Mouse (Mus musculus): Measurements from ENCODE around the gene Gm28230. TPM values are rescaled to one million over a fixed set of nuclear protein-coding genes. Genes with fewer than 3 reads are reported as not detected.

Gm28230 gene
- polyA plus RNA-seq, 1 experiment, result not detected

DNA sequence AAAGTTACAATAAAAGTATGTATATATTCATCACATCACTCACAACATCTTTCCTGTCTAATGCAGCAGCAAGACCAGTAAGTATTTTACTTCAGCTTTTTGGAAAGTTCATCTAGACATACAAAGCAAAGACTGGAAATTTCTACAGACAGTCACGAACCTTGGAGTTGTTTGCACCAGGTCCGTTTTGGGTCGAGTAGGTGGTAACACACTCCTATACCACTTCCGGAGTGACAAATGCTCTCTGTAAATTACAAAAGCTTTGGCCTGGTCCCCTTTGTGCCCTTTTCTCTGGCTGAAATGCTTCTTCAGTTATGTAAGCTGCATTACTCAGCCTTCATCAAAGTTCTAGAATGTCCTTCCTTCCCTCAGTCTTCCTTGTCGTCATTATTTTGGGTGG, 27.2 kb downstream of the Gm28230 start:
- Histone ChIP-seq H3K4me1 (peaks cover 21% of the 10 kb centered on the region), H3K9me3 (peaks cover 19% of the 10 kb centered on the region), H3K4me3 (replicated peaks) (no peak overlapping the region), H3K36me3 (replicated peaks; ENCODE audit: low read length) (no peaks in the 10 kb centered on the region), H3K27me3 (replicated peaks) (peaks cover 86% of the 10 kb centered on the region)
- TF ChIP-seq FLI1 (IDR thresholded peaks at IDR 0.05; ENCODE audit: low read length) (no peak), GATA1 (IDR thresholded peaks at IDR 0.05; ENCODE audit: borderline replicate concordance, low read length) (no peak)

- H3K4me3 ChIP-seq (replicated peaks), result no peak overlapping the region
- H3K27me3 ChIP-seq (replicated peaks), result peaks cover 76% of the 10 kb centered on the region
- H3K4me1 ChIP-seq, result peaks cover 14% of the 10 kb centered on the region
- no peaks in the 10 kb centered on the region for H3K36me3 ChIP-seq (replicated peaks; ENCODE audit: low read length)
- no peak for TF ChIP-seq GATA1 (IDR thresholded peaks at IDR 0.05; ENCODE audit: borderline replicate concordance, low read length)
- 0 out of 2 replicates have a peak, but pooled peaks cover 5% of the 10 kb centered on the region for H3K9me3 ChIP-seq
Observed at GRCm38 (mm10) chr2:74760146-74760545, 33.6 kb downstream of the Gm28230 start.

DNA sequence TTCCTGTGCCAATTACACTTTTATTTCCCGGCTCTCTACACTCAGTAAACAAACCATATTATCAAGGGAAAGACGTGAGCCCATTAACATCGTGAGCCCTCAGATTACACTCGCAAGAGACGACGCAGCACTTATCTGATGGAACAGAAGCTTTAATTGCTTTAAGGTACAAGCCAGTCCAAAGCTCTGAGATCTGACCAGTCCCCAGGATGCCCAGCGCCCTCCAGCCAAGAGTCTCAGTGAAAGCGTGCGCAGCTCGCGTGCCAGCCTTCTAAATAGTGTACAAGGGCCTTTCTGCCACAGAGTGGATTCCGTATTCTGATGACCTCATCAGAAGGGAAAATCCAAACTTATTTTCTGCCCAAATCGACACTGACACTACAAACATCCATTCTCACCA, 35.4 kb downstream of the Gm28230 start:
- Histone ChIP-seq H3K9me3 (0 out of 2 replicates have a peak, but pooled peaks cover 5% of the 10 kb centered on the region), H3K4me1 (peaks cover 14% of the 10 kb centered on the region), H3K27me3 (replicated peaks) (peaks cover 79% of the 10 kb centered on the region), H3K36me3 (replicated peaks; ENCODE audit: low read length) (no peaks in the 10 kb centered on the region), H3K4me3 (replicated peaks) (no peak overlapping the region)
- TF ChIP-seq GATA1 (IDR thresholded peaks at IDR 0.05; ENCODE audit: borderline replicate concordance, low read length) (no peak), FLI1 (IDR thresholded peaks at IDR 0.05; ENCODE audit: low read length) (no peak)

DNA sequence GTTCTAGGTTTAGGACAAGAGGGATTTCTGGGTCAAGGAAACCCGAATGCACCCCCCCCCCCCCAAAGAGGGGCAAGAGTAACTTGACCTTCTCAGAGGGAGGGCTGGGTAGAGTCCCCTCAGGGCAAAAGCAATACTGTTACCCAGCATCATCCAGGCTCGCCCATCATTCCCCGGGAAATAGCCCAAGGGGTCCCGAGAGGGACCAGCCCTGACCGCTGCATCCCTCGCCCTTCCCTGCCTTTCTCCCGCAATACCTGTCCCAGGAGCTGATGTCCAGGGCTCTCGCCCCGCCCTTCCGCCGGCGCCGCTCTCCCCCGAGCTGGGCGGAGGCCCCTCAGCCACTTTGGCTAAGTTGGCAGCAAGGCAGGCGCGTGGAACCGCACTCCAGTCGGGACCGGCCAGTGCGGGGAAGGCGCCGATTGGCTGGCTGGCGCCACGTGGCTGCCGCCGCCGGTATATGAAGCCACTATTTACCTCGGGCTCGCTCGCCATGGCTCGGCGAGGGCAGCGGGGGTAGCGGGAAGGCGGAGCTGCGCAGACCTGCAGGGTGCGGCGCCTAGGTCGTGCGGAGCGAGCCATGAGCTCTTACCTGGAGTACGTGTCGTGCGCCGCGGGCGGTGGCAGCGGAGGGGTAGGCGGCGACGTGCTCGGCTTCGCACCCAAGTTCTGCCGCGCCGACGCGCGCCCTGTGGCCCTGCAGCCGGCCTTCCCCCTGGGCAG, 36.2 kb downstream of the Gm28230 start, which contains the start of gene Hoxd1:
TSS of gene Hoxd1 (plus strand) at position 459 of the 723 bp plus-strand sequence.
- no peak for TF ChIP-seq GATA1 (IDR thresholded peaks at IDR 0.05; ENCODE audit: borderline replicate concordance, low read length)
- no peak for TF ChIP-seq FLI1 (IDR thresholded peaks at IDR 0.05; ENCODE audit: low read length)
- H3K9me3 ChIP-seq, result 0 out of 2 replicates have a peak, but pooled peaks cover 5% of the 10 kb centered on the region
- H3K4me3 ChIP-seq (replicated peaks), result peak within 1 kb of the TSS; percentile 88
- H3K36me3 ChIP-seq (replicated peaks; ENCODE audit: low read length), result no peaks in the 10 kb centered on the region
- peaks cover 78% of the 10 kb centered on the region for H3K27me3 ChIP-seq (replicated peaks)
- H3K4me1 ChIP-seq, result peaks cover 14% of the 10 kb centered on the region

DNA sequence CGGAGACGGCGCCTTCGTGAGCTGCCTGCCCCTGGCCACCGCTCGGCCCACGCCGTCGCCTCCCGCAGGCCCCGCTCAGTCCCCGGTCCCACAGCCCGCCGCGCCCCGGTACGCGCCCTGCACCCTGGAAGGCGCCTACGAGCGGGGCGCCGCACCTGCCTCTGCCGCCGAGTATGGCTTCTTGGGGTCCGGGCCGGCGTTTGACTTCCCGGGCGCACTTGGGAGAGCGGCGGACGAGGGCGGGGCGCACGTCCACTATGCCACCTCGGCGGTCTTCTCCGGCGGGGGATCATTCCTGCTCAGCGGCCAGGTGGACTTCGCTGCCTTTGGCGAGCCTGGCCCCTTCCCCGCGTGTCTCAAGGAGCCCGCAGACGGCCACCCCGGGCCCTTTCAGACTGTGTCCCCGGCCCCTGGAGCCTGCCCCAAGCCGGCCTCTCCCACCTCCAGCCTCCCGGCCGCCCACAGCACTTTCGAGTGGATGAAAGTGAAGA, 36.8 kb downstream of the Gm28230 start:
- Histone ChIP-seq H3K27me3 (replicated peaks) (peaks cover 73% of the 10 kb centered on the region), H3K4me1 (peaks cover 14% of the 10 kb centered on the region), H3K36me3 (replicated peaks; ENCODE audit: low read length) (no peaks in the 10 kb centered on the region), H3K9me3 (0 out of 2 replicates have a peak, but pooled peaks cover 5% of the 10 kb centered on the region), H3K4me3 (replicated peaks) (peak overlapping the region; percentile 88)
- no peak for TF ChIP-seq GATA1 (IDR thresholded peaks at IDR 0.05; ENCODE audit: borderline replicate concordance, low read length)
- no peak for TF ChIP-seq FLI1 (IDR thresholded peaks at IDR 0.05; ENCODE audit: low read length)

- Histone ChIP-seq H3K9me3 (0 out of 2 replicates have a peak, but pooled peaks cover 5% of the 10 kb centered on the region), H3K4me3 (replicated peaks) (no peak overlapping the region), H3K36me3 (replicated peaks; ENCODE audit: low read length) (no peaks in the 10 kb centered on the region), H3K4me1 (peaks cover 14% of the 10 kb centered on the region), H3K27me3 (replicated peaks) (peaks cover 73% of the 10 kb centered on the region)
- TF ChIP-seq GATA1 (IDR thresholded peaks at IDR 0.05; ENCODE audit: borderline replicate concordance, low read length), result no peak
- no peak for TF ChIP-seq FLI1 (IDR thresholded peaks at IDR 0.05; ENCODE audit: low read length)
Observed at GRCm38 (mm10) chr2:74763976-74764375, 37.4 kb downstream of the Gm28230 start.

- Histone ChIP-seq H3K36me3 (replicated peaks; ENCODE audit: low read length) (no peaks in the 10 kb centered on the region), H3K27me3 (replicated peaks) (peaks cover 25% of the 10 kb centered on the region), H3K9me3 (peaks cover 4% of the 10 kb centered on the region; the same call in 1 of the 2 replicates), H3K4me1 (no peaks in the 10 kb centered on the region), H3K4me3 (replicated peaks) (no peak overlapping the region)
- TF ChIP-seq GATA1 (IDR thresholded peaks at IDR 0.05; ENCODE audit: borderline replicate concordance, low read length) (no peak), FLI1 (IDR thresholded peaks at IDR 0.05; ENCODE audit: low read length) (no peak)
Observed at GRCm38 (mm10) chr2:74774359-74774758, 47.8 kb downstream of the Gm28230 start.

- no peaks in the 10 kb centered on the region for H3K9me3 ChIP-seq
- TF ChIP-seq GATA1 (IDR thresholded peaks at IDR 0.05; ENCODE audit: borderline replicate concordance, low read length) (no peak), FLI1 (IDR thresholded peaks at IDR 0.05; ENCODE audit: low read length) (no peak)
- no peak overlapping the region for H3K4me3 ChIP-seq (replicated peaks)
Observed at GRCm38 (mm10) chr2:74777536-74778275, 51.2 kb downstream of the Gm28230 start.

DNA sequence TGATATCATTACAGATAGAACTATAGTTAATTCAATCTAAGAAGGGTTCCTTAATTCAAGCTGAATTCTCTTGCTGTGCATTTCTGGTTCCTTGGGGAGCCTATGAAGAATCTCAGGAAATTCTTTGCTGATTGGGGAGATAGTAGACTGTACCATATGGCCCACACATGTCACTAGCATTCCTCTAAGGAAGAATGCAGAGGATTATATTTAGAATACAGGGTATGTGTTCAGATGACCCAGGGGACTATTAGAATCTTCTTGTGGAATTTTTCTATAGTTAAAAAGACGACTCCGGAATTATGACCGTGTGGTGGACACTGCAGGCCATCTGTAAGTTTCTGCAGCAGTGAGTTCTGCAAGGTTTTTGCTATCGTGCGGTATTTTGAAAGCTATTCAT, 54.9 kb downstream of the Gm28230 start:
- peaks cover 16% of the 10 kb centered on the region for H3K27me3 ChIP-seq (replicated peaks)
- H3K9me3 ChIP-seq, result no peaks in the 10 kb centered on the region
- no peaks in the 10 kb centered on the region for H3K4me1 ChIP-seq
- no peak overlapping the region for H3K4me3 ChIP-seq (replicated peaks)
- TF ChIP-seq FLI1 (IDR thresholded peaks at IDR 0.05; ENCODE audit: low read length), result no peak
- TF ChIP-seq GATA1 (IDR thresholded peaks at IDR 0.05; ENCODE audit: borderline replicate concordance, low read length), result no peak
- H3K36me3 ChIP-seq (replicated peaks; ENCODE audit: low read length), result no peaks in the 10 kb centered on the region

More at GRCm38 (mm10) chr2:74777536-74778275, 51.2 kb downstream of the Gm28230 start:
- Histone ChIP-seq H3K4me1 (no peaks in the 10 kb centered on the region), H3K27me3 (replicated peaks) (peaks cover 16% of the 10 kb centered on the region), H3K36me3 (replicated peaks; ENCODE audit: low read length) (no peaks in the 10 kb centered on the region)

- Histone ChIP-seq H3K36me3 (replicated peaks; ENCODE audit: low read length) (no peaks in the 10 kb centered on the region), H3K27me3 (replicated peaks) (peaks cover 14% of the 10 kb centered on the region), H3K4me3 (replicated peaks) (no peak overlapping the region), H3K9me3 (no peaks in the 10 kb centered on the region), H3K4me1 (no peaks in the 10 kb centered on the region)
- TF ChIP-seq FLI1 (IDR thresholded peaks at IDR 0.05; ENCODE audit: low read length) (no peak), GATA1 (IDR thresholded peaks at IDR 0.05; ENCODE audit: borderline replicate concordance, low read length) (no peak)
Observed at GRCm38 (mm10) chr2:74795531-74795930, 69.0 kb downstream of the Gm28230 start.

Other genes with a start within 250 kb of the Gm28230 start
- 11.1 and 19.3 TPM in 2 replicates for gene Lnpk, start 147.3 kb upstream of the Gm28230 start, polyA plus RNA-seq (2012; ENCODE audit: insufficient read depth, low replicate concordance)
- not detected in 2 replicates for gene Evx2, start 67.2 kb upstream of the Gm28230 start, polyA plus RNA-seq (2012; ENCODE audit: insufficient read depth, low replicate concordance)
- gene Hoxd13, start 58.4 kb upstream of the Gm28230 start, polyA plus RNA-seq (2012; ENCODE audit: insufficient read depth, low replicate concordance), result not detected in 2 replicates
- not detected in 2 replicates for gene Hoxd12, start 51.7 kb upstream of the Gm28230 start, polyA plus RNA-seq (2012; ENCODE audit: insufficient read depth, low replicate concordance)
- gene Hoxd11, start 47.2 kb upstream of the Gm28230 start, polyA plus RNA-seq (2012; ENCODE audit: insufficient read depth, low replicate concordance), result not detected in 2 replicates
- not detected in 2 replicates for gene Hoxd10, start 34.8 kb upstream of the Gm28230 start, polyA plus RNA-seq (2012; ENCODE audit: insufficient read depth, low replicate concordance)
- not detected in 2 replicates for gene Hoxd9, start 29.0 kb upstream of the Gm28230 start, polyA plus RNA-seq (2012; ENCODE audit: insufficient read depth, low replicate concordance)
- gene Hoxd8, start 22.1 kb upstream of the Gm28230 start, polyA plus RNA-seq (2012; ENCODE audit: insufficient read depth, low replicate concordance), result not detected in 2 replicates
- not detected in 2 replicates for gene Hoxd3, start 14.8 kb upstream of the Gm28230 start, polyA plus RNA-seq (2012; ENCODE audit: insufficient read depth, low replicate concordance)
- not detected in 2 replicates for gene Hoxd4, start 14.8 kb upstream of the Gm28230 start, polyA plus RNA-seq (2012; ENCODE audit: insufficient read depth, low replicate concordance)
- not detected in 2 replicates for gene Hoxd1, start 36.3 kb downstream of the Gm28230 start, polyA plus RNA-seq (2012; ENCODE audit: insufficient read depth, low replicate concordance)
- 22.0 and 36.3 TPM in 2 replicates for gene Mtx2, start 99.1 kb downstream of the Gm28230 start, polyA plus RNA-seq (2012; ENCODE audit: insufficient read depth, low replicate concordance)